Mouse (Mus musculus): ENCODE results near the gene Nkg7. TPM values are rescaled to one million over a fixed set of nuclear protein-coding genes. Genes with fewer than 3 reads are reported as not detected.

Nkg7 gene
- polyA plus RNA-seq, 1 experiment from 2014 or later = not detected

- H3K27ac ChIP-seq (replicated peaks; ENCODE audit: low read depth, low read length) = no peak overlapping the region
- H3K27me3 ChIP-seq (ENCODE audit: control insufficient read depth, insufficient read depth, low read length) = no peaks in the 10 kb centered on the region
- no peaks in the 10 kb centered on the region for H3K36me3 ChIP-seq (ENCODE audit: control insufficient read depth, insufficient read depth, low read length)
- H3K4me1 ChIP-seq (ENCODE audit: control insufficient read depth, insufficient read depth, low read length) = no peaks in the 10 kb centered on the region
- ATAC-seq (ENCODE audit: low FRiP score, low TSS enrichment) (no peak), DNase-seq (no peak)
- 91% methylated on average over 10 of the region's 10 CpGs for WGBS
- no peak overlapping the region for H3K4me2 ChIP-seq (ENCODE audit: low read length)
- H3K9ac ChIP-seq (replicated peaks; ENCODE audit: low read length) = no peak overlapping the region
- H3K9me3 ChIP-seq (ENCODE audit: control insufficient read depth, low read length) = no peaks in the 10 kb centered on the region
- H3K4me3 ChIP-seq (replicated peaks; ENCODE audit: low read depth, low read length) = no peak overlapping the region
Observed at GRCm38 (mm10) chr7:43417298-43417697, 19.6 kb upstream of the Nkg7 start.

GRCm38 (mm10) chr7:43422995-43423617 is 13.8 kb upstream of the Nkg7 start:
- ATAC-seq (ENCODE audit: low FRiP score, low TSS enrichment) (peak; percentile 73), DNase-seq (peak; percentile 88)
- Histone ChIP-seq H3K9me3 (ENCODE audit: control insufficient read depth, low read length) (no peaks in the 10 kb centered on the region), H3K4me3 (replicated peaks; ENCODE audit: low read depth, low read length) (no peak overlapping the region), H3K27ac (replicated peaks; ENCODE audit: low read depth, low read length) (no peak overlapping the region), H3K4me1 (ENCODE audit: control insufficient read depth, insufficient read depth, low read length) (0 out of 2 replicates have a peak, but pooled peaks cover 4% of the 10 kb centered on the region), H3K4me2 (ENCODE audit: low read length) (peak overlapping the region; percentile 33), H3K27me3 (ENCODE audit: control insufficient read depth, insufficient read depth, low read length) (no peaks in the 10 kb centered on the region), H3K9ac (replicated peaks; ENCODE audit: low read length) (no peak overlapping the region), H3K36me3 (ENCODE audit: control insufficient read depth, insufficient read depth, low read length) (no peaks in the 10 kb centered on the region)
- 9% methylated on average over 11 of the region's 11 CpGs for WGBS

- no peak for ATAC-seq (ENCODE audit: low FRiP score, low TSS enrichment)
- no peak overlapping the region for H3K27ac ChIP-seq (replicated peaks; ENCODE audit: low read depth, low read length)
- WGBS = 63% methylated on average over 3 of the region's 3 CpGs
Observed at GRCm38 (mm10) chr7:43423991-43424625, 12.8 kb upstream of the Nkg7 start.

GRCm38 (mm10) chr7:43427406-43427805 is 9.5 kb upstream of the Nkg7 start, which contains the start of gene Lim2:
TSS of gene Lim2 (plus strand) at chr7:43427670.
- H3K36me3 ChIP-seq (ENCODE audit: control insufficient read depth, insufficient read depth, low read length) = no peaks in the 10 kb centered on the region
- no peak within 1 kb of the TSS for H3K9ac ChIP-seq (replicated peaks; ENCODE audit: low read length)
- no peak within 1 kb of the TSS for H3K4me3 ChIP-seq (replicated peaks; ENCODE audit: low read depth, low read length)
- H3K27me3 ChIP-seq (ENCODE audit: control insufficient read depth, insufficient read depth, low read length) = no peaks in the 10 kb centered on the region
- ATAC-seq (ENCODE audit: low FRiP score, low TSS enrichment) = no peak
- 0 out of 2 replicates have a peak, but pooled peaks cover 4% of the 10 kb centered on the region for H3K4me1 ChIP-seq (ENCODE audit: control insufficient read depth, insufficient read depth, low read length)
- H3K9me3 ChIP-seq (ENCODE audit: control insufficient read depth, low read length) = no peaks in the 10 kb centered on the region
- WGBS = 88% methylated on average over 8 of the region's 8 CpGs
- no peak for DNase-seq
- no peak within 1 kb of the TSS for H3K27ac ChIP-seq (replicated peaks; ENCODE audit: low read depth, low read length)
- H3K4me2 ChIP-seq (ENCODE audit: low read length) = no peak within 1 kb of the TSS

More at GRCm38 (mm10) chr7:43423991-43424625, 12.8 kb upstream of the Nkg7 start:
- Histone ChIP-seq H3K9ac (replicated peaks; ENCODE audit: low read length) (no peak overlapping the region), H3K4me1 (ENCODE audit: control insufficient read depth, insufficient read depth, low read length) (0 out of 2 replicates have a peak, but pooled peaks cover 4% of the 10 kb centered on the region), H3K36me3 (ENCODE audit: control insufficient read depth, insufficient read depth, low read length) (no peaks in the 10 kb centered on the region), H3K9me3 (ENCODE audit: control insufficient read depth, low read length) (no peaks in the 10 kb centered on the region), H3K27me3 (ENCODE audit: control insufficient read depth, insufficient read depth, low read length) (no peaks in the 10 kb centered on the region), H3K4me2 (ENCODE audit: low read length) (no peak overlapping the region), H3K4me3 (replicated peaks; ENCODE audit: low read depth, low read length) (no peak overlapping the region)
- DNase-seq = no peak

GRCm38 (mm10) chr7:43429500-43429899 is 7.4 kb upstream of the Nkg7 start:
- WGBS = 66% methylated on average over 4 of the region's 4 CpGs
- H3K36me3 ChIP-seq (ENCODE audit: control insufficient read depth, insufficient read depth, low read length) = no peaks in the 10 kb centered on the region
- no peak for DNase-seq

GRCm38 (mm10) chr7:43432891-43433290 is 4.0 kb upstream of the Nkg7 start:
- no peak for ATAC-seq (ENCODE audit: low FRiP score, low TSS enrichment)
- Histone ChIP-seq H3K4me3 (replicated peaks; ENCODE audit: low read depth, low read length) (no peak overlapping the region), H3K9ac (replicated peaks; ENCODE audit: low read length) (no peak overlapping the region), H3K4me1 (ENCODE audit: control insufficient read depth, insufficient read depth, low read length) (no peaks in the 10 kb centered on the region), H3K27me3 (ENCODE audit: control insufficient read depth, insufficient read depth, low read length) (no peaks in the 10 kb centered on the region), H3K36me3 (ENCODE audit: control insufficient read depth, insufficient read depth, low read length) (no peaks in the 10 kb centered on the region), H3K27ac (replicated peaks; ENCODE audit: low read depth, low read length) (no peak overlapping the region), H3K9me3 (ENCODE audit: control insufficient read depth, low read length) (no peaks in the 10 kb centered on the region), H3K4me2 (ENCODE audit: low read length) (no peak overlapping the region)
- WGBS = 74% methylated on average over 4 of the region's 4 CpGs
- DNase-seq = no peak

More at GRCm38 (mm10) chr7:43429500-43429899, 7.4 kb upstream of the Nkg7 start:
- Histone ChIP-seq H3K4me3 (replicated peaks; ENCODE audit: low read depth, low read length) (no peak overlapping the region), H3K27ac (replicated peaks; ENCODE audit: low read depth, low read length) (no peak overlapping the region), H3K9me3 (ENCODE audit: control insufficient read depth, low read length) (no peaks in the 10 kb centered on the region), H3K4me2 (ENCODE audit: low read length) (no peak overlapping the region), H3K27me3 (ENCODE audit: control insufficient read depth, insufficient read depth, low read length) (no peaks in the 10 kb centered on the region), H3K9ac (replicated peaks; ENCODE audit: low read length) (no peak overlapping the region), H3K4me1 (ENCODE audit: control insufficient read depth, insufficient read depth, low read length) (no peaks in the 10 kb centered on the region)
- no peak for ATAC-seq (ENCODE audit: low FRiP score, low TSS enrichment)

GRCm38 (mm10) chr7:43434676-43435075 is 2.2 kb upstream of the Nkg7 start:
- H3K27ac ChIP-seq (replicated peaks; ENCODE audit: low read depth, low read length) = no peak overlapping the region
- H3K4me1 ChIP-seq (ENCODE audit: control insufficient read depth, insufficient read depth, low read length) = no peaks in the 10 kb centered on the region
- H3K4me2 ChIP-seq (ENCODE audit: low read length) = no peak overlapping the region
- H3K9me3 ChIP-seq (ENCODE audit: control insufficient read depth, low read length) = no peaks in the 10 kb centered on the region
- H3K27me3 ChIP-seq (ENCODE audit: control insufficient read depth, insufficient read depth, low read length) = no peaks in the 10 kb centered on the region
- no peak overlapping the region for H3K4me3 ChIP-seq (replicated peaks; ENCODE audit: low read depth, low read length)
- ATAC-seq (ENCODE audit: low FRiP score, low TSS enrichment) = no peak
- no peaks in the 10 kb centered on the region for H3K36me3 ChIP-seq (ENCODE audit: control insufficient read depth, insufficient read depth, low read length)
- no peak for DNase-seq
- H3K9ac ChIP-seq (replicated peaks; ENCODE audit: low read length) = no peak overlapping the region
- WGBS = 80% methylated on average over 5 of the region's 5 CpGs

- 85% methylated on average over 4 of the region's 4 CpGs for WGBS
- H3K9me3 ChIP-seq (ENCODE audit: control insufficient read depth, low read length) = no peaks in the 10 kb centered on the region
- no peak for ATAC-seq (ENCODE audit: low FRiP score, low TSS enrichment)
- no peak overlapping the region for H3K4me2 ChIP-seq (ENCODE audit: low read length)
- DNase-seq = no peak
- H3K27me3 ChIP-seq (ENCODE audit: control insufficient read depth, insufficient read depth, low read length) = no peaks in the 10 kb centered on the region
- H3K27ac ChIP-seq (replicated peaks; ENCODE audit: low read depth, low read length) = no peak overlapping the region
- no peak overlapping the region for H3K4me3 ChIP-seq (replicated peaks; ENCODE audit: low read depth, low read length)
- H3K4me1 ChIP-seq (ENCODE audit: control insufficient read depth, insufficient read depth, low read length) = peaks cover 7% of the 10 kb centered on the region
- no peaks in the 10 kb centered on the region for H3K36me3 ChIP-seq (ENCODE audit: control insufficient read depth, insufficient read depth, low read length)
- H3K9ac ChIP-seq (replicated peaks; ENCODE audit: low read length) = no peak overlapping the region
Observed at GRCm38 (mm10) chr7:43438611-43439010, 1.7 kb downstream of the Nkg7 start.

- WGBS = 84% methylated on average over 6 of the region's 6 CpGs
- H3K27ac ChIP-seq (replicated peaks; ENCODE audit: low read depth, low read length) = no peak within 1 kb of the TSS
Observed at GRCm38 (mm10) chr7:43440482-43440881, 3.6 kb downstream of the Nkg7 start, which contains the start of gene Cldnd2. TSS of gene Cldnd2 (plus strand) at chr7:43440782.

More at GRCm38 (mm10) chr7:43440482-43440881, 3.6 kb downstream of the Nkg7 start, which contains the start of gene Cldnd2:
- Histone ChIP-seq H3K9me3 (ENCODE audit: control insufficient read depth, low read length) (no peaks in the 10 kb centered on the region), H3K4me2 (ENCODE audit: low read length) (no peak within 1 kb of the TSS), H3K27me3 (ENCODE audit: control insufficient read depth, insufficient read depth, low read length) (no peaks in the 10 kb centered on the region), H3K36me3 (ENCODE audit: control insufficient read depth, insufficient read depth, low read length) (no peaks in the 10 kb centered on the region), H3K9ac (replicated peaks; ENCODE audit: low read length) (no peak within 1 kb of the TSS), H3K4me3 (replicated peaks; ENCODE audit: low read depth, low read length) (no peak within 1 kb of the TSS), H3K4me1 (ENCODE audit: control insufficient read depth, insufficient read depth, low read length) (peaks cover 18% of the 10 kb centered on the region)
- no peak for ATAC-seq (ENCODE audit: low FRiP score, low TSS enrichment)
- no peak for DNase-seq
